Mouse (Mus musculus) mouse embryonic stem cell (cell line): ENCODE data around the gene Cdk4.

ENCODE experiments used
- in situ Hi-C, 2 experiments: fragments of 300-500 bp; cut with MboI; formaldehyde crosslinking; loops; 1 replicate in 1 of 2; 3 replicates in 1 of 2; pipeline ENCODE4 v1.14.3; 2019 to 2020; ENCODE audit warnings: low sequenced_read_pairs in 2 of 2, low pct_unique_long_range_greater_than_20kb in 1 of 2, mixed read lengths in 1 of 2; ENCODE audit not compliant: unreplicated experiment in 1 of 2

Cdk4 gene

GRCm38 (mm10) chr10:127085052-127085451 is 21.7 kb downstream of the Cdk4 start:
- in situ Hi-C loops: no loop called here

- in situ Hi-C loops: no loop called here
Observed at GRCm38 (mm10) chr10:127085633-127086032, 22.3 kb downstream of the Cdk4 start.

DNA sequence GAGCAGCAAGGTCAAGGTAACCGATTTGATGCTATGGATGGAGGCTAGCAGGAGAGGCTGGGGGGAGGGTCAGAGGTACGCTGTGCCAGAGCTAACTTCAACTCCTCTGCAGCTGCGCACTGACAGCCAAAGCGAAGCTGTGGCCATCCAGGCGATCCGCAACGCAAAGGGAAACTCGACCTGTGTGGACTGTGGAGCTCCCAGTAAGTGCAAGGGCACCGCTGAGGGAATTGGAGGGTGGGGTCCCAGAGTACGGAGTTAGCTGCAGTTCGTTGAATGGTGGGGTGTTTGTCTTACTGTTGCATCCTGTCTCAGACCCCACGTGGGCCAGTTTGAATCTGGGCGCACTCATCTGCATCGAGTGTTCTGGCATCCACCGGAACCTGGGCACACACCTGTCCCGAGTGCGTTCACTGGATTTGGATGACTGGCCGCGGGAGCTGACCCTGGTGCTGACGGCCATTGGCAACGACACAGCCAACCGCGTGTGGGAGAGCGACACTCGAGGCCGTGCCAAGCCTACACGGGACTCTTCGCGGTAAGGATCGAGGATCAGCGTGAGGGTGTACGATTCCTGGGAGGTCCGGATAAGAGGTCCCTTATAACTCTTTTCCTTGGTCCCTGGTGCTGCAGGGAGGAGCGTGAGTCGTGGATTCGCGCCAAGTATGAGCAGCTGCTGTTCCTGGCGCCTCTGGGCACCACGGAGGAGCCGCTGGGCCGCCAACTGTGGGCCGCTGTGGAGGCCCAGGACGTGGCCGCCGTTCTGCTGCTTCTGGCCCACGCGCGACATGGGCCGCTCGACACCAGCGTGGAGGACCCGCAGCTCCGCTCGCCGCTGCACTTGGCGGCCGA is 27.5 kb downstream of the Cdk4 start:
- in situ Hi-C loops: no loop called here

- in situ Hi-C loops: no loop called here
Observed at GRCm38 (mm10) chr10:127091507-127092396, 28.4 kb downstream of the Cdk4 start.

- in situ Hi-C loops: no loop called here
Observed at GRCm38 (mm10) chr10:127092742-127093141, 29.4 kb downstream of the Cdk4 start.

DNA sequence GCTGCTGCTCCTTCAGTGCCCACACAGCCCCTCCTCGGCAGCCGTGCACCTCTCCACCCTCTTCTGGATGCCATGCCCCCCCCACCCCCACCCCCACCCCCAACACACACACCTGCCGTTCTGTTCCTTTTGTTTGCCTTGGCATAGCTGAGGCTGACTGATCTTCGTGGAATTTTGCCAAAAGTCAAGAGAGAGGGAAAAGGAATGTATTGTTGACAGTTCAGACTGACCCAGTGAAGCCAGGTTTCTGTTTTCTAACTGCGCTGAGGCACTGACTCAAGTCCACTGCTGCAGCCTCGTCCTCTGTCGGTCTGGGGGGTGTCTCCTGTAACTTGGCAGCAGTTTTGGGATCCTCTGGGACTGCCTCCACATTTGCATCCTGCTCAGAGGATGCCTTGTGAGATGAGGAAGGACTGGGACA is 31.1 kb downstream of the Cdk4 start:
- in situ Hi-C loops: no loop called here

DNA sequence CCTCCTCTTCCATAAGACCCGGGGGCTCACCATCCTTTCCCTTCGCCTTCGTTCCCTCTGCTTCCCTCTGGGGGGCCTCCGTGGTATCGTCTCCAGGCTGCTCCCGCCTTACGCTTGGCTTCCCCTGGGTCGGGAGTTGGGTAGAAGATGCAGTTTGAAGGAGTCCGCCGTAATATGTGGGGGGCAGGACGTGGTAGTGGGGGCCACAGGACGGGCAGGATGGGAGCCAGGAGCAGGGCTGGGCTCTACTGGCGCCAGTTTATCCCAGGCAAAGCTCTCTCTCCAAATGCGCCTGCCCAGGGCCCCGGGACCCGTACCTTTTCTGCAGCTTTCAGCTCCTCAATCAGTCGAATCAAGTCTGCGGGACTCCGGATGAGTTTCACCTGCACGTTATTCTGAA is 35.2 kb downstream of the Cdk4 start:
- in situ Hi-C loops: no loop called here

DNA sequence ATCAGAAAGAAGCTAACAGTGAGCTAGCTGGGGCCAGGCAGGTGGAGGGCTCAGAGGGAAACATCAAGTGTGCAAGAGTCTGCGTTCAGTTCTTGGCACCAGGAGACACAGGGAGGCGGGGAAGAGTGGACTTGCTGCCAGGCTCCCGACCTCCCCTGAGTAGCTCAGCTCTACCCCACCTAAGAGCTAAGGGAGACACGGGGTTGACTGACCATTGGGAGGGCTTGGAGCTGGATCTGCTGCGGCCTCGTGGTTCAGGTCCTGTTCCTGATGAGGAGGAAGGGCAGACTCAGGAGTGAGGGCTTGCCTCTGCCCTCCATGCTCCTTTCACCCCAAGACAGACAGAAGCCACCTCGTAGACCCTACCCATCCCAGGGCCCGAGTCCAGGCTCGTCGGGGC is 35.9 kb downstream of the Cdk4 start:
- in situ Hi-C loops: no loop called here

GRCm38 (mm10) chr10:127099868-127100267 is 36.5 kb downstream of the Cdk4 start:
- in situ Hi-C loops: no loop called here

DNA sequence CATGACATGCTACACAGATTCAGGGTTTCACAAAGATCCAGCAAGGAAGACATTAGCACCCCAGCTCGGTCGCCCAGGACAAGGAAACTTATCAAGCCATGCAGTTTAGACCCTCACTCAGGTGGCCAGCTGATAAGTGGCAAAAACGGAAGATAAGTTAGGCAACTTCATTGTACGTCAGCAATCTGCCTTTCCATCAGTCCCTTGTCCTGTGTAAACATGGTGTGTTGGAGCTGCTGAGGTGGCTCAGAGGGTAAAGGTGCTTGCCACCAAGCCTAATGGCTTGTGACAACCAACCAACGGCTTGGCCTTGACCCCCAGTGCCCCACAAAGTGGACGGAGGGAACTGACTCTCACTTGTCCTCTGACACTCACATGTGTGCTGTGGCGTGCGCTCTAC is 37.1 kb downstream of the Cdk4 start:
- in situ Hi-C loops: no loop called here

GRCm38 (mm10) chr10:127101151-127101550 is 37.8 kb downstream of the Cdk4 start:
- in situ Hi-C loops: no loop called here

DNA sequence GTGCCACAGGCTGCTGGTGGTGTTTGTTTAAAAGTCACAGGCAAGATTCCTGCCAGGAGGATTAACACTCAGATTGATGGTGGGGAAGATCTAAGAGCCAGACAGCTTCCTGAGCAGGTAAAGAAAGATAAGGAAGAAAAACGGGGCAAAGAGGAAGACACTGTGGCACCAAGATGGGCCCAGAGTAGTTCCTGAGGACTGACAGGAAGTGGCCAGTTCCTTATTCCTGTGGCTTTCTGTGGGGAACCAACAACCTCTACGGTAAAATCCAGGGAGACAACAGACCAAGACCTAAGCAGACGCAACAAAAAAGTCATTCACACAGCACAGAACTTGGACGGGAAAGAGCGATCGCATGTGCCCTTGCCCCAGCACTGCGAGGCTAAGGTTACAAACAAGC is 40.3 kb downstream of the Cdk4 start:
- in situ Hi-C loops: no loop called here

DNA sequence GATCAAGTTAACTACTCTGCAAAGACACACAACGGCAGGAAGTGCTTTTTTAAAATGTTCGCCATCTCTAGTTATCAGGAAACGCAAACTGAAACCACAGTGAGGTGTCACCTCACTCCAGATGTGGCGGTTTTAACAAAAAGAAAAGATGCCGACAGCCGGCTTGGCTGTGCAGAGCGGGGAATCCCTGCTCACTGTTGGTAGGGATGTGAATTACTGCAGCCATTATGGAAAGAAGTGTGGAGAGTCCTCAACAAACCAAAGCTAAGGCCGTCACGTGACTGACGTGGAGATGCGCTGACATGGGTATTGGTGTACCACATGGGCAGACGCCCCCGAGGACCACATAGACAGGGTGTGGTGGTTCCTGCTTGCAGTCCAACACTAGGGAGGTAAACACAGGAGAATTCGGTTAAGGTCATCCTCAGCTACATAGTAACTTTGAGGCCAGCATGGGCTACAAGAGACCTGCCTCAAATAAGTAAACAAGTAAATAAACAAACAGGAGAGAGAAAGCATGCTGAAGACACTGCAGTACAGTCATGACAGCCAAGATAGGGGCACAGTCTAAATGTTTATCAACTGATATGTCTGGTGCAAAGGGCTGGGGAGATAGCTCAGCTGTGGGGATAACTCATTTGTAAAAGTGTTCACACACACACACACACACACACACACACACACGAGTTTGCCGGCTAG is 44.4 kb downstream of the Cdk4 start:
- in situ Hi-C loops: no loop called here

- in situ Hi-C loops: no loop called here
Observed at GRCm38 (mm10) chr10:127108262-127108583, 44.9 kb downstream of the Cdk4 start.

DNA sequence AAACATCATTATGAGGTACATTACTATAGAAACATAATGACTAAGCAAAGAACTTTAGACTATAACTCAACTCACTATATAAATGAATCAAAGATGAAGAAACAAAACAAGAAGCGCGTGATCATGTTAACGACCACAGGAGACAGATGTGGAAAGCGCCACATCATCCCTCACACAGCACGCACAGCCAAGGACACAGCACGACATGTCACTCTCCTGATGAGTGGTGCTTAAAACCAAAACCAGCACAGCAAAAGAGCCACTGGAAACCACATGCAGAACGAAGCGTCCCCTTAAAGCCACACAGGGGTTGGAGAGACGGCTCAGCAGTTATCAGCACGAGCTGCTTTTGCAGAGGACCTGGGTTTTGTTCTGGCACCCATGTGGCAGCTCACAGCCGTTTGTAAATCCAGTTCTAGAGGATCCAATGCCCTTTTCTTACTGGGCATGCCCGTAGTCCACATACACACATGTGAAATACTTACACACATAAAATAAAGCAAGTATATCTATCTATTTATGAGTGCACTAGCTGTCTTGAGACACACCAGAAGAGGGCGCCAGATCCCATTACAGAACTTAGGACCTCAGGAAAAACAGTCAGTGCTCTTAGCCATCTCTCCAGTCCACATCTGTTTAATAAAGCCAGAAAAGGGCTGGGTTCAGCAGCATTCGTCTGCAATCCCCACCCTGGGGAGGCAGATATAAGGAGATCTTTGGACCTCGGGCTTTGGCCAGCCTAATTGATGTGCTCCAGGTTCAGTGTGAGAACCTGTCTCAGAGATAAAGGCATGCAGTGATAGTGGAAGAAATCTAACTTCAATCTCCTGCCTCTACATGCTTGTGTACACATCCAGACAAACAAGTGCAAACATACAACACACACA is 47.9 kb downstream of the Cdk4 start:
- in situ Hi-C loops: no loop called here

GRCm38 (mm10) chr10:127114408-127114807 is 51.1 kb downstream of the Cdk4 start:
- in situ Hi-C loops: no loop called here

- in situ Hi-C loops: no loop called here
Observed at GRCm38 (mm10) chr10:127115068-127115467, 51.7 kb downstream of the Cdk4 start.
